Mouse (Mus musculus): Measurements from ENCODE around the gene Tekt4.

Gene Tekt4

GRCm38 (mm10) chr17:25480152-25480551 lies 25.7 kb downstream of the Tekt4 start:
- DNase-seq = no peak

- DNase-seq = no peak
These were observed 26.4 kb downstream of the Tekt4 start for GRCm38 (mm10) chr17:25480820-25481219.

DNA sequence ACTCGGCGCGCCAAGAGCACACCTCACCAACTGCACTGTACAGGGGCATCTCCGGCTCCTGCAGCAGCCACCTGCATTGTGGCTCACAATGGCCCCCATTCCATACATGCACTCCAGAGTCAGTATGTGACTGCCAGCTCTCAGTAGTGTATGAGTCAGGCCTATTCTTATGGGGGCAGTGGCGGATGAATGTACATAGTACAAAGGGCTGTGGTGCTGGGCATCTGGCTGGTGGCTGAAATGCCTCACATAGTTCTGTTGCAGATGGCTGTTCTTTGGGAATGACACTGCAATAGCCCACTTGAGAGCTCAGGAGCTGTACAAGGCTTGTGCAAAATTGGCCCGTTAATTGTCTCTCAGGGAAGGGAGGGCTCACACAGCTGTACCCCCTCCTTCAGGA lies 27.7 kb downstream of the Tekt4 start:
- DNase-seq = no peak

GRCm38 (mm10) chr17:25497013-25497412 lies 42.6 kb downstream of the Tekt4 start, which contains the start of gene Sstr5:
Gene Sstr5, minus strand, starts transcription at chr17:25497288.
- no peak for DNase-seq

DNA sequence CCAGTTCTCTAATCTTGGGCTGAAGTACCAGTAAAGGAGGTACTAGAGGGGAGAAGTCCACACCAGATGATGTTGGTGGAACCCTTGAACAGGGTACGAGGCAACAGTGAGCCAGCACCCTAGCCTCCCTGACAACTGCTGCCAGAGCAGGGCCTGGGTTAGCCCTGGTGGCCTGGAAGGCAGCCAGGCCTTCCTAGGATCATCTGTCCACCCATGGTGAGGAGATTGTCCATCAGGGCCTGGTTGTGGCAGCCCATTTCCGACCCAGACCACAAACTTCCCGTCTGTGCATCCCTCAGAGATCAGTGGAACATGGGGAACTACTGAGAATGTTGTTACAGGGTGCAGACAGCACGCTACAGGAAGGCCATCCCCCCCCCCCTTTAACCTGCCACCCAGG lies 48.2 kb downstream of the Tekt4 start:
- DNase-seq = no peak

GRCm38 (mm10) chr17:25507799-25508198 lies 53.4 kb downstream of the Tekt4 start:
- peak; percentile 72 for DNase-seq

GRCm38 (mm10) chr17:25508860-25509577 lies 54.6 kb downstream of the Tekt4 start:
- DNase-seq = peak; percentile 81

DNA sequence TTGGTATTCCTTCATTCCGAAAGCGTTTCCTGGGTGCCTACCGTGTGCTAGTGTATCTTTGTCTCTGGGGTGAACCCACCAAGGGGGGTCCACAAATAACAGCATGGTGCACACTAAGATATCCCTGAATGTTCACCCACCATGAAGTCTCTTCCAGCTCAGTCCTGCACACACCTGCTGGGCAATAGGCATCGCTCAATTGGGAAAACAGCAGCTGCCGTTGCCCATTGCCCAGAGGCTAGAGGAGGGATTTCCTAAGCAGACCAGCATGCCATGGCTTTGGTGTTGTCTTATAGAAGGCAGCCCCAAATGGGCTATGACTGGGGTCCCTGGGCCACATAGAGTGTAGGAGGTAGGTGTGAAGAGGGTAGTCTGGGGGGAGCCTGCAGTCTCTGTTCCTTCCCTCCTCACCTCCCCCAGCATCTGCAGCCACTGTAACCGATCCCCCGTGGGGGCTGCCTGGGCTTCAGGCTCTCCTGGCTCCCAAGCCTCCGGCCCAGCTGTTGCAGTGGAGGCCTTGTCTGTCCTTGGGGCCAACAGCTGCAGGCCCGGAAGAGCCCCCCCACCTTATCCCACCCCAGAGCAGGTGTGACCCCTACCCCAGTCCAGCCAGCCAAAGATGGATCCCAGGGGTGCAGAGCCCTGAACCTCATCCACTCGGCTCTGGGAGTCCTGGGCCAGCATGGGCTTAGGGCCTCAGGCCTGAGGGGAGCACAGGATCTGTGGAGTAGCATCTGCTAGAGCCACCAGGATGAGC lies 55.8 kb downstream of the Tekt4 start:
- no peak for DNase-seq

DNA sequence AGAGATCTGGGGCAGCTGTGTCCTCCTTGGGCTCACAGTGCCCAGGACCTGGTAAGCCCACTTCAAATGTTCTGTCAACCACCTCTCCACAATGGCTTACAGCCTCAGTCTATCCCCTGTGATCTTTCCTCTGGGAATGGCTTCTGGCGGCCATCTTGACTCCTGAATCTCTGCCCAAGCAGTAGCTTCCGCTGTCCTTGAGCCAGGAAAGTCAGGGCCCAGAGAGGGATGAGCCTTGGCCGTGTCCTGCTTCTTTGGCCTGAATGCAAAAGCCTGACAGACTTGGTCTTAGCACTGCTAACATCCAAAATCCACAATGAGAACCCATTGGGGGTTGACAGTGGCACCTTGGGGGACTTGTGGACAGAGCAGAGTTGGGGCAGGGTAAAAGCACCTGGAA lies 57.5 kb downstream of the Tekt4 start:
- DNase-seq = no peak

DNA sequence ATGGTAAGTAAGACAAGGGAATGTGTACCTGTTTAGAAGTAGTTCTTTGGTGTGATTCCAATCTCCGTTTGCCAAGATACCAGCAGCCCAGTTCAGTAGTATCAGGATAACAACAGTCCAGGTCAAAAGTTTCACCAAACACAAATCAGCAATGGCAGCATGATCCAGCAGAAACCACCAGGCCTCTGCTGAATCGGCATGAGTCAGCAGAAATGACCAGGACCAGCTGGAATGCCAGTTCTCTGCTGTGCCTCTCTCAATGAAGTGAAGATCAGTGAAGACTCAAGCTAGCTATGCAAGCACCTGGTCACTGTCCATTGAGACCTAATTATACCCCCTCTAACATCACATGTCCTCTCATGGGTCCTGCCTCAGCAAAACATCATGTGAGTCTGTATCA lies 59.6 kb downstream of the Tekt4 start:
- no peak for DNase-seq

DNA sequence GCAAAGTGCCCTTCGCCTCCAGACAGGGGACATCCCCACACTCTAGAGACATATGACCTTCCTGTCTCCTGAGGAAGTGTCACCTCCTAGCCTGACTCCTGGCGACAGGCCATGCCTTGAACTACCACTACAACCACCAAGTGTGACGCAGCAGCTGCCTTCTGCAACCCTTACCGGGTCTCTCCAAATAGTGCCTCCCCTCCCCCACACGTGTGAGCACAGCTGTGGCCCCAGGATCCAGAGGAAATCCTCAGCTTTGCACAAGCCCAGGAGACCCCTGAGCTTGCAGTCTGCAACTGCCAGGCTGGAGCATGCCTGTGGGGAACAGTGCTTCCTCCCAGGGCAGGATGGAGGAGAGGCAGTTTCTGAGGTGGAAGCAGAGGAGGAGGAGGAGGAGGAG lies 61.9 kb downstream of the Tekt4 start:
- no peak for DNase-seq

GRCm38 (mm10) chr17:25518144-25518543 lies 63.7 kb downstream of the Tekt4 start:
- peak; percentile 43 for DNase-seq

- DNase-seq = no peak
These were observed 65.1 kb downstream of the Tekt4 start for GRCm38 (mm10) chr17:25519511-25519910.

GRCm38 (mm10) chr17:25520492-25520891 lies 66.1 kb downstream of the Tekt4 start:
- no peak for DNase-seq

DNA sequence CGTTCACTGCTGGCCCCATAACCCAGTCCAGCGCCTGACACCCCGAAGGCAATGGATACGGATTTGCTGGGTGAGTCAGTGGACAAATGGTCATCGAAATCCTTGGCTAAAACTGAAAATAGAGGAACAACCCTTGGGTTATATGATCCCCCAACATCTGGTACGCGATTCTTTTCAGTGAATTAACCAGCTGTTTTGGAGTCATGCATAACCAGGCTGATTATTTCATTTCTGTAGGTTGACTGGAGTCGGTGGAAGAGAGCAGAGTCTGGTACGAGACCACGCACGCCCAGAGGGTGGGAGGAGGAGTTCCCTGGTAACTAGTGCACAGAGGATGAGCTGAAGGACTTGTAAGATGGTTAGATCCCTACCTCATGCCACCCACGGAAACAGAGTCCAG lies 67.7 kb downstream of the Tekt4 start:
- DNase-seq = no peak

All from right cerebral cortex, postnatal 14 days (tissue).